Comparison of ENCODE assay signal across 38 mouse cellular contexts in genomic region chr12:103503300-103503699, GRCm38 (mm10). TPM values are rescaled to one million over a fixed set of nuclear protein-coding genes. Genes with fewer than 3 reads are reported as not detected.
"Had no signal": no experiment of that assay in that cellular context is flagged by ENCODE, and none has a peak within 500 bp of the region (broad histone marks: within the 10 kb centered on the region; RNA-seq: fewer than 3 reads in every experiment).

No protein-coding gene starts in this region.

- H3K36me3 ChIP-seq: heart, embryonic 13.5 days; heart, embryonic 15.5 days; hindbrain, embryonic 13.5 days; hindbrain, embryonic 15.5 days; kidney, embryonic 15.5 days; limb, embryonic 13.5 days; limb, embryonic 15.5 days; liver, embryonic 12.5 days had no signal

- H3K9me3 ChIP-seq: heart, embryonic 13.5 days; heart, embryonic 15.5 days; hindbrain, embryonic 13.5 days; hindbrain, embryonic 15.5 days; kidney, embryonic 15.5 days; limb, embryonic 13.5 days; limb, embryonic 15.5 days; liver, embryonic 12.5 days had no signal

- H3K4me3 ChIP-seq: heart, adult 2 months; heart, embryonic 13.5 days; heart, embryonic 15.5 days; hindbrain, embryonic 13.5 days; hindbrain, embryonic 15.5 days; kidney, embryonic 15.5 days; limb, embryonic 13.5 days; limb, embryonic 15.5 days; liver, embryonic 12.5 days had no signal

- DNase-seq: gastrocnemius, postnatal 14 days; gastrocnemius, postnatal 36 days; heart, adult 11 months; heart, adult 2 months; heart, postnatal 14 days; heart, postnatal 36 days; kidney, adult 11 months; kidney, adult 2 months; kidney, adult 9 months; kidney, postnatal 14 days; kidney, postnatal 36 days; layer of hippocampus, adult 9-11 months; layer of hippocampus, postnatal 36 days; left cerebral cortex, postnatal 4 days had no signal

- H3K4me1 ChIP-seq: heart, embryonic 13.5 days; heart, embryonic 15.5 days; hindbrain, embryonic 13.5 days; hindbrain, embryonic 15.5 days; kidney, embryonic 15.5 days; limb, embryonic 13.5 days; limb, embryonic 15.5 days; liver, embryonic 12.5 days had no signal

- ATAC-seq: hindbrain, postnatal 0 days; liver, embryonic 12.5 days had no signal

- H3K9ac ChIP-seq: heart, embryonic 13.5 days; heart, embryonic 15.5 days; hindbrain, embryonic 13.5 days; hindbrain, embryonic 15.5 days; kidney, embryonic 15.5 days; limb, embryonic 13.5 days; limb, embryonic 15.5 days; liver, embryonic 12.5 days; liver, embryonic 14.5 days had no signal

- H3K27ac ChIP-seq: heart, adult 2 months; heart, embryonic 13.5 days; heart, embryonic 15.5 days; hindbrain, embryonic 13.5 days; hindbrain, embryonic 15.5 days; hindbrain, postnatal 0 days; kidney, embryonic 15.5 days; kidney, postnatal 0 days; limb, embryonic 13.5 days; limb, embryonic 15.5 days; liver, embryonic 12.5 days; liver, embryonic 14.5 days had no signal

- H3K27me3 ChIP-seq: heart, embryonic 13.5 days; heart, embryonic 15.5 days; hindbrain, embryonic 13.5 days; hindbrain, embryonic 15.5 days; kidney, embryonic 15.5 days; limb, embryonic 13.5 days; limb, embryonic 15.5 days; liver, embryonic 12.5 days had no signal

- H3K4me2 ChIP-seq: heart, embryonic 11.5 days; heart, embryonic 13.5 days; heart, embryonic 15.5 days; hindbrain, embryonic 13.5 days; hindbrain, embryonic 15.5 days; kidney, embryonic 15.5 days; limb, embryonic 13.5 days; limb, embryonic 15.5 days; liver, embryonic 12.5 days had no signal

RNA-seq across cellular contexts. Expression of gene Ifi27l2b, which starts 46.3 kb away (rescaled TPM):
- total RNA-seq: gastrocnemius, adult 18-20 months; gastrocnemius, adult 8-10 months; gastrocnemius, postnatal 14 days; gastrocnemius, postnatal 36 days; heart, adult 2 months; heart, postnatal 14 days; heart, postnatal 36 days; hematopoietic stem cell, adult 5-6 weeks; hindbrain, postnatal 0 days; layer of hippocampus, adult 18-20 months; layer of hippocampus, adult 8-10 months; layer of hippocampus, postnatal 14 days; layer of hippocampus, postnatal 36 days; left cerebral cortex, adult 18-20 months; left cerebral cortex, adult 8-10 months; left cerebral cortex, postnatal 10 days; left cerebral cortex, postnatal 25 days; left cerebral cortex, postnatal 4 days had no signal
- polyA plus RNA-seq: heart, embryonic 11.5 days; heart, embryonic 13.5 days; hindbrain, embryonic 11.5 days; hindbrain, embryonic 13.5 days; hindbrain, embryonic 15.5 days; hindbrain, postnatal 0 days; kidney, embryonic 15.5 days; kidney, postnatal 0 days; limb, embryonic 11.5 days; limb, embryonic 13.5 days; limb, embryonic 15.5 days; liver, embryonic 12.5 days; liver, embryonic 14.5 days had no signal
